Mouse (Mus musculus): ENCODE results near the gene Nqo2. TPM values are rescaled to one million over a fixed set of nuclear protein-coding genes. Genes with fewer than 3 reads are reported as not detected.

Nqo2 gene
- polyA plus RNA-seq, 1 experiment: 25.1 TPM

Other genes with a start within 250 kb of the Nqo2 start
- gene Serpinb6e, start 121.3 kb upstream of the Nqo2 start, polyA plus RNA-seq (2012; fragmentation: generic; extraction: Trizol): not detected
- 1.4 TPM for gene Serpinb6c, start 59.0 kb upstream of the Nqo2 start, polyA plus RNA-seq (2012; fragmentation: generic; extraction: Trizol)
- 6.5 TPM for gene Ripk1, start 37.7 kb downstream of the Nqo2 start, polyA plus RNA-seq (2012; fragmentation: generic; extraction: Trizol)
- 291 TPM for gene Serpinb6a, start 38.1 kb downstream of the Nqo2 start, polyA plus RNA-seq (2012; fragmentation: generic; extraction: Trizol)
- 27.7 TPM for gene Bphl, start 72.9 kb downstream of the Nqo2 start, polyA plus RNA-seq (2012; fragmentation: generic; extraction: Trizol)
- gene Tubb2a, start 113.3 kb downstream of the Nqo2 start, polyA plus RNA-seq (2012; fragmentation: generic; extraction: Trizol): 550 TPM
- 438 TPM for gene Tubb2b, start 165.8 kb downstream of the Nqo2 start, polyA plus RNA-seq (2012; fragmentation: generic; extraction: Trizol)
- 176 TPM for gene Psmg4, start 198.3 kb downstream of the Nqo2 start, polyA plus RNA-seq (2012; fragmentation: generic; extraction: Trizol)

Measured in myocyte (in vitro differentiated cells).